ENCODE assay signal across 23 mouse cellular contexts in the genomic region with DNA sequence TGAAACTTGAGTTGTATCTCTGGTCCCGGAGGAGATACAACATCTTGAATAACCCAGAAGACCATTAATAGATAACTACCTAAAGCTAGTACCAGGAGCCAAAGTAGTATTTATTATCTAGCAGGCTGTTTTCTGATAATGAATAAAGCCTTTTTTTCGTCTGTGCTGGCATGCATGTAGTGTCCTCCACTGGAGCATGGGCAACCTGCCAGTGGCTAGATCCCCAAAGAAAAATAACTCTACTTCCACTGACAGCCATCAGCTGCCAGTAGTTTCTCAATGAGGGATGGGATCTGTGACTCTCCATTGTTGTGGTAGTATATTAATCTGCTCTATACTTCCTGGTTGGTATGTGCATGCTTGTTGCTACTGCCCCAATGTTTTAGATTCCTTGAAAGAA. TPM values are rescaled to one million over a fixed set of nuclear protein-coding genes. Genes with fewer than 3 reads are reported as not detected.
A peak's percentile ranks its signal among the peaks of the same experiment; 100 is the strongest.
DNase-seq lines count a peak whose midpoint lies in the region; ATAC-seq and TF ChIP-seq lines count a peak whose summit lies in the region.
"Had no signal": no experiment of that assay in that cellular context is flagged by ENCODE, and none has a peak within 500 bp of the region (broad histone marks: within the 10 kb centered on the region; RNA-seq: fewer than 3 reads in every experiment).

No protein-coding gene starts in this region.

- H3K79me2 ChIP-seq in MEL (ENCODE audit: control insufficient read depth, insufficient read depth, low read length, poor library complexity), result no peaks in the 10 kb centered on the region

- ATAC-seq in forebrain, postnatal 0 days, result no peak
- ATAC-seq in forebrain, embryonic 15.5 days (replicated peaks), result no peak
- ATAC-seq: forebrain, embryonic 13.5 days had no signal

- H3K4me2 ChIP-seq in forebrain, postnatal 0 days (ENCODE audit: low read depth), result no peak overlapping the region
- H3K4me2 ChIP-seq in forebrain, embryonic 15.5 days (replicated peaks), result no peak overlapping the region
- H3K4me2 ChIP-seq: forebrain, embryonic 13.5 days; liver, embryonic 13.5 days had no signal

- peak; percentile 11 for DNase-seq in forebrain, postnatal 0 days
- DNase-seq in left cerebral cortex, postnatal 4 days, result peak; percentile 21
- DNase-seq in left cerebral cortex, postnatal 25 days (ENCODE audit: low spot score in 2 of 2), result no peak
- peak; percentile 30 for DNase-seq in MEL (ENCODE audit: low read depth, low spot score)
- peak; percentile 82 for DNase-seq in adrenal gland, postnatal 10 days
- DNase-seq in spleen, adult 18-20 months, result no peak
- DNase-seq in gastrocnemius, adult 2 months, result no peak
- DNase-seq: B cell, adult 2 months; cerebellum, adult 2 months; gastrocnemius, postnatal 25 days; kidney, postnatal 25 days; liver, embryonic 13.5 days; right cerebral cortex, postnatal 14 days; thymus, adult 18-20 months had no signal

- no peak overlapping the region for H3K4me3 ChIP-seq in forebrain, postnatal 0 days (ENCODE audit: low read depth, low read length)
- no peak overlapping the region for H3K4me3 ChIP-seq in forebrain, embryonic 15.5 days
- no peak overlapping the region for H3K4me3 ChIP-seq in MEL (ENCODE audit: control insufficient read depth in 1 of 2, insufficient read depth in 1 of 2, low read depth in 2 of 2, low read length in 2 of 2)
- H3K4me3 ChIP-seq in gastrocnemius, adult 2 months, result no peak overlapping the region
- H3K4me3 ChIP-seq: forebrain, embryonic 13.5 days; hindbrain, embryonic 10.5 days; liver, embryonic 13.5 days; megakaryocyte, embryonic 14.5 days had no signal

- no peaks in the 10 kb centered on the region for H3K9me3 ChIP-seq in forebrain, postnatal 0 days (ENCODE audit: low read length)
- H3K9me3 ChIP-seq in forebrain, embryonic 15.5 days, result no peaks in the 10 kb centered on the region
- no peaks in the 10 kb centered on the region for H3K9me3 ChIP-seq in MEL (replicated peaks; ENCODE audit: insufficient read depth, low read length)
- H3K9me3 ChIP-seq: forebrain, embryonic 13.5 days; hindbrain, embryonic 10.5 days; liver, embryonic 13.5 days; megakaryocyte, embryonic 14.5 days had no signal

- H3K4me1 ChIP-seq in forebrain, postnatal 0 days (ENCODE audit: insufficient read depth), result no peaks in the 10 kb centered on the region
- no peaks in the 10 kb centered on the region for H3K4me1 ChIP-seq in forebrain, embryonic 15.5 days
- peaks cover 0 to 9% of the 10 kb centered on the region in 2 experiments; a peak in 3 of 4 replicates for H3K4me1 ChIP-seq in MEL (ENCODE audit: control insufficient read depth in 1 of 2, insufficient read depth in 2 of 2, low read length in 2 of 2)
- H3K4me1 ChIP-seq: forebrain, embryonic 13.5 days; hindbrain, embryonic 10.5 days; liver, embryonic 13.5 days; megakaryocyte, embryonic 14.5 days had no signal

- 55% methylated on average over 2 of the region's 2 CpGs for WGBS in forebrain, postnatal 0 days
- 64% methylated on average over 2 of the region's 2 CpGs for WGBS in forebrain, embryonic 15.5 days

- H3K27me3 ChIP-seq in forebrain, postnatal 0 days (ENCODE audit: insufficient read depth, low read length), result no peaks in the 10 kb centered on the region
- H3K27me3 ChIP-seq in forebrain, embryonic 15.5 days, result no peaks in the 10 kb centered on the region
- no peaks in the 10 kb centered on the region; a peak in 1 of 4 replicates for H3K27me3 ChIP-seq in MEL (ENCODE audit: control insufficient read depth in 1 of 2, insufficient read depth in 2 of 2, low read length in 2 of 2)
- H3K27me3 ChIP-seq: forebrain, embryonic 13.5 days; liver, embryonic 13.5 days; megakaryocyte, embryonic 14.5 days had no signal

- TF ChIP-seq EP300 in MEL (IDR thresholded peaks at IDR 0.05; ENCODE audit: low read depth in 1 of 2, low read length in 2 of 2), result no peak

- TF ChIP-seq CTCF in forebrain, postnatal 0 days (IDR thresholded peaks at IDR 0.05; ENCODE audit: low read depth), result no peak
- TF ChIP-seq CTCF in MEL (IDR thresholded peaks at IDR 0.05 in 2 of 3, conservative IDR thresholded peaks at IDR 0.05 in 1 of 3; ENCODE audit: control insufficient read depth in 1 of 3, insufficient read depth in 1 of 3, low read depth in 2 of 3, low read length in 3 of 3, poor library complexity in 1 of 3, severe bottlenecking in 1 of 3), result no peak
- no peak for TF ChIP-seq CTCF in gastrocnemius, adult 2 months (IDR thresholded peaks at IDR 0.05)

- H3K36me3 ChIP-seq in forebrain, postnatal 0 days (ENCODE audit: insufficient read depth), result no peaks in the 10 kb centered on the region
- no peaks in the 10 kb centered on the region for H3K36me3 ChIP-seq in forebrain, embryonic 15.5 days
- peaks cover 0 to 10% of the 10 kb centered on the region in 2 experiments; a peak in 2 of 4 replicates for H3K36me3 ChIP-seq in MEL (ENCODE audit: control insufficient read depth in 1 of 2, insufficient read depth in 2 of 2, low read length in 2 of 2)
- H3K36me3 ChIP-seq: hindbrain, embryonic 10.5 days; liver, embryonic 13.5 days had no signal

- no peak for TF ChIP-seq RAD21 in MEL (IDR thresholded peaks at IDR 0.05; ENCODE audit: low read depth, low read length)

- no peak overlapping the region for H3K9ac ChIP-seq in forebrain, postnatal 0 days
- H3K9ac ChIP-seq in forebrain, embryonic 15.5 days (replicated peaks), result no peak overlapping the region
- H3K9ac ChIP-seq in MEL (ENCODE audit: control insufficient read depth, low read depth, low read length, poor library complexity, severe bottlenecking), result no peak overlapping the region
- H3K9ac ChIP-seq: forebrain, embryonic 13.5 days; liver, embryonic 13.5 days had no signal

- H3K27ac ChIP-seq in forebrain, postnatal 0 days (ENCODE audit: low read depth, low read length), result no peak overlapping the region
- H3K27ac ChIP-seq in forebrain, embryonic 15.5 days (replicated peaks), result no peak overlapping the region
- H3K27ac ChIP-seq in MEL (ENCODE audit: control insufficient read depth, low read depth, low read length), result no peak overlapping the region
- H3K27ac ChIP-seq in gastrocnemius, adult 2 months, result no peak overlapping the region
- H3K27ac ChIP-seq: forebrain, embryonic 13.5 days; hindbrain, embryonic 10.5 days; liver, embryonic 13.5 days had no signal

- intact Hi-C loops in left cerebral cortex, postnatal 4 days (cut with DNase I), result no loop called here
- intact Hi-C loops in left cerebral cortex, postnatal 25 days (cut with DNase I), result no loop called here
- intact Hi-C loops in gastrocnemius, adult 2 months (cut with DNase I), result no loop called here

- no peak for TF ChIP-seq POLR2A in MEL (IDR thresholded peaks at IDR 0.05; ENCODE audit: control insufficient read depth in 1 of 2, insufficient read depth in 1 of 2, low read depth in 1 of 2, low read length in 2 of 2, poor library complexity in 1 of 2)

TF ChIP-seq in MEL, 35 proteins besides CTCF, POLR2A, EP300 and RAD21:
- TF ChIP-seq USF1 (IDR thresholded peaks at IDR 0.05; ENCODE audit: low read depth, low read length) (no peak), GABPA (IDR thresholded peaks at IDR 0.05; ENCODE audit: low read depth, low read length) (no peak), MAZ (IDR thresholded peaks at IDR 0.05; ENCODE audit: low read depth, low read length) (no peak), NRF1 (IDR thresholded peaks at IDR 0.05; ENCODE audit: insufficient read depth, low read depth, low read length, poor library complexity, severe bottlenecking) (no peak)

RNA-seq across cellular contexts. Expression of gene Olfr876, which starts 6.1 kb away (rescaled TPM):
- total RNA-seq in forebrain, postnatal 0 days (2014; rRNA removed), result not detected in 2 replicates
- not detected in 2 replicates for polyA plus RNA-seq in forebrain, postnatal 0 days (2015; fragmentation: Nextera tagmentation; extraction: Ambion mirVana)
- not detected in 2 replicates for polyA plus RNA-seq in forebrain, embryonic 15.5 days (2015; fragmentation: Nextera tagmentation; extraction: Ambion mirVana)
- not detected for total RNA-seq in left cerebral cortex, postnatal 4 days (2021)
- total RNA-seq in left cerebral cortex, postnatal 25 days (2021), result not detected
- not detected in 2 replicates for total RNA-seq in MEL (2012; rRNA removed)
- not detected for polyA plus RNA-seq in MEL (2012; ENCODE audit: insufficient read depth in 1 of 2, insufficient read length in 2 of 2, low read depth in 1 of 2, low replicate concordance in 2 of 2, missing spikeins in 1 of 2)
- not detected for total RNA-seq in adrenal gland, postnatal 10 days (2021)
- total RNA-seq in gastrocnemius, adult 2 months (2021), result not detected
- total RNA-seq: gastrocnemius, postnatal 25 days; layer of hippocampus, postnatal 14 days; left cerebral cortex, postnatal 36 days had no signal
- polyA plus RNA-seq: cerebellum, adult 2 months; forebrain, embryonic 13.5 days; hindbrain, embryonic 10.5 days; intestine, embryonic 14.5 days; liver, embryonic 13.5 days; lung, embryonic 16.5 days; neural tube, embryonic 14.5 days had no signal

RNA-seq across cellular contexts. Expression of gene Olfr875, which starts 37.3 kb away (rescaled TPM):
- not detected in 2 replicates for total RNA-seq in forebrain, postnatal 0 days (2014; rRNA removed)
- polyA plus RNA-seq in forebrain, postnatal 0 days (2015; fragmentation: Nextera tagmentation; extraction: Ambion mirVana), result 0.16 TPM in 1 of 2 replicates, not detected in the other
- not detected in 2 replicates for polyA plus RNA-seq in forebrain, embryonic 15.5 days (2015; fragmentation: Nextera tagmentation; extraction: Ambion mirVana)
- not detected for total RNA-seq in left cerebral cortex, postnatal 4 days (2021)
- total RNA-seq in left cerebral cortex, postnatal 25 days (2021), result not detected
- total RNA-seq in MEL (2012; rRNA removed), result not detected in 2 replicates
- not detected for polyA plus RNA-seq in MEL (2012; ENCODE audit: insufficient read depth in 1 of 2, insufficient read length in 2 of 2, low read depth in 1 of 2, low replicate concordance in 2 of 2, missing spikeins in 1 of 2)
- not detected for total RNA-seq in adrenal gland, postnatal 10 days (2021)
- total RNA-seq in gastrocnemius, adult 2 months (2021), result not detected
- total RNA-seq: gastrocnemius, postnatal 25 days; layer of hippocampus, postnatal 14 days; left cerebral cortex, postnatal 36 days had no signal
- polyA plus RNA-seq: cerebellum, adult 2 months; forebrain, embryonic 13.5 days; hindbrain, embryonic 10.5 days; intestine, embryonic 14.5 days; liver, embryonic 13.5 days; lung, embryonic 16.5 days; neural tube, embryonic 14.5 days had no signal

RNA-seq across cellular contexts. Expression of gene Olfr877, which starts 45.1 kb away (rescaled TPM):
- total RNA-seq in forebrain, postnatal 0 days (2014; rRNA removed), result not detected in 2 replicates
- 0.11 TPM in 1 of 2 replicates, not detected in the other for polyA plus RNA-seq in forebrain, postnatal 0 days (2015; fragmentation: Nextera tagmentation; extraction: Ambion mirVana)
- not detected in 2 replicates for polyA plus RNA-seq in forebrain, embryonic 15.5 days (2015; fragmentation: Nextera tagmentation; extraction: Ambion mirVana)
- total RNA-seq in left cerebral cortex, postnatal 4 days (2021), result not detected
- total RNA-seq in left cerebral cortex, postnatal 25 days (2021), result under 1 TPM in 1 of 2 experiments, not detected in 1; 0.16 TPM
- total RNA-seq in MEL (2012; rRNA removed), result not detected in 2 replicates
- polyA plus RNA-seq in MEL (2012; ENCODE audit: insufficient read depth in 1 of 2, insufficient read length in 2 of 2, low read depth in 1 of 2, low replicate concordance in 2 of 2, missing spikeins in 1 of 2), result not detected
- not detected for total RNA-seq in adrenal gland, postnatal 10 days (2021)
- not detected for total RNA-seq in gastrocnemius, adult 2 months (2021)
- total RNA-seq: gastrocnemius, postnatal 25 days; layer of hippocampus, postnatal 14 days had no signal
- polyA plus RNA-seq: cerebellum, adult 2 months; forebrain, embryonic 13.5 days; hindbrain, embryonic 10.5 days; intestine, embryonic 14.5 days; liver, embryonic 13.5 days; lung, embryonic 16.5 days; neural tube, embryonic 14.5 days had no signal

Comparison
In these comparisons a context has a peak if more than half of its experiments do, and no peak if none do; other contexts are left out.
1. DNase-seq: peak in forebrain, postnatal 0 days (single experiment), left cerebral cortex, postnatal 4 days (single experiment), MEL (single experiment) and adrenal gland, postnatal 10 days (single experiment); none in left cerebral cortex, postnatal 25 days (0 of 2), spleen, adult 18-20 months (0 of 2) and gastrocnemius, adult 2 months (single experiment).